Mouse (Mus musculus): Measurements from ENCODE around the gene Taldo1.
A peak's percentile ranks its signal among the peaks of the same experiment; 100 is the strongest.

GRCm38 (mm10) chr7:141435129-141435855 is 43.3 kb downstream of the Taldo1 start:
- TF ChIP-seq MAX (IDR thresholded peaks at IDR 0.05; ENCODE audit: low read depth) = no peak
- peak; percentile 70 for TF ChIP-seq POLR2A (IDR thresholded peaks at IDR 0.05; ENCODE audit: insufficient read length, low read depth)

All from myocyte (in vitro differentiated cells).